Comparison of ENCODE assay signal across 8 mouse cellular contexts in the genomic region with DNA sequence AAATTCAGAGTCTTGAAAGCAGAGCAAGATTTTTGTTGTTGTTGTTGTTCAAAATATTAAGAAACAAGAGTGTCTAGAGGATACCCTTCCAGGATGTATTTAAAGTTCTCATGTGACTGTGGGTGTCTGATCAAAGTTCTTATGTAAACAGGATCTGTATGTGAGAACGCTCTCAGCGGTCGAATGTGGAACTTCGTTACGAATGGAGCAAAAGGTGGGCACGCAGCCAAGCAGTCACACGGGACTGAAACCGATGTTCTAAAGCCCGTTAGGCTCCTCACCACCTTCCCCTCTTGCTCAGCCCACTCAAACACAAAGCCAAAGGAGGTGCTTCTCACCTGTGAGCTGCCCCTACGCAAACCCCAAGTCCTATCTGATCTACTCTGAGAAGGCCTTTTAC.
DNase-seq lines count a peak whose midpoint lies in the region; ATAC-seq and TF ChIP-seq lines count a peak whose summit lies in the region.

No protein-coding gene starts in this region.

- no peaks in the 10 kb centered on the region for H3K27me3 ChIP-seq in midbrain, embryonic 14.5 days (ENCODE audit: control insufficient read depth, insufficient read depth, low read length)
- H3K27me3 ChIP-seq in midbrain, embryonic 15.5 days (replicated peaks) = no peaks in the 10 kb centered on the region
- no peaks in the 10 kb centered on the region for H3K27me3 ChIP-seq in heart, embryonic 12.5 days (replicated peaks)

- no peak overlapping the region for H3K27ac ChIP-seq in midbrain, embryonic 14.5 days (replicated peaks; ENCODE audit: low read depth, low read length)
- H3K27ac ChIP-seq in midbrain, embryonic 15.5 days = no peak overlapping the region
- H3K27ac ChIP-seq in heart, embryonic 12.5 days (ENCODE audit: poor library complexity, severe bottlenecking) = no peak overlapping the region

- H3K4me1 ChIP-seq in midbrain, embryonic 14.5 days (ENCODE audit: control insufficient read depth, insufficient read depth, low read length) = no peaks in the 10 kb centered on the region
- no peaks in the 10 kb centered on the region for H3K4me1 ChIP-seq in midbrain, embryonic 15.5 days
- H3K4me1 ChIP-seq in heart, embryonic 12.5 days (replicated peaks) = peaks cover 18% of the 10 kb centered on the region
- peaks cover 9% of the 10 kb centered on the region for H3K4me1 ChIP-seq in lung, adult 2 months (ENCODE audit: control insufficient read depth, insufficient read depth, low read length)

- DNase-seq in midbrain, embryonic 14.5 days = peak; percentile 50
- DNase-seq in cerebellum, postnatal 25 days = peak; percentile 35 to 66
- DNase-seq in kidney, postnatal 10 days = peak; percentile 86
- peak; percentile 58 for DNase-seq in lung, adult 2 months
- peak; percentile 35 for DNase-seq in spleen, adult 12 weeks (ENCODE audit: low spot score)
- no peak for DNase-seq in embryo, embryonic 9.5 days (ENCODE audit: extremely low spot score)

- peak; percentile 43; the same call in 1 of the 2 replicates for TF ChIP-seq CTCF in lung, adult 2 months (IDR thresholded peaks at IDR 0.05; ENCODE audit: insufficient read depth, low read length)

- H3K36me3 ChIP-seq in midbrain, embryonic 14.5 days (ENCODE audit: control insufficient read depth, insufficient read depth, low read length) = no peaks in the 10 kb centered on the region
- no peaks in the 10 kb centered on the region for H3K36me3 ChIP-seq in midbrain, embryonic 15.5 days (replicated peaks)
- no peaks in the 10 kb centered on the region for H3K36me3 ChIP-seq in heart, embryonic 12.5 days

- H3K4me2 ChIP-seq in midbrain, embryonic 14.5 days (ENCODE audit: low read length) = no peak overlapping the region
- H3K4me2 ChIP-seq in midbrain, embryonic 15.5 days = no peak overlapping the region
- peak overlapping the region; percentile 53 for H3K4me2 ChIP-seq in heart, embryonic 12.5 days

- 79% methylated on average over 10 of the region's 10 CpGs for WGBS in midbrain, embryonic 14.5 days
- WGBS in midbrain, embryonic 15.5 days = 67% methylated on average over 10 of the region's 10 CpGs
- 34% methylated on average over 10 of the region's 10 CpGs for WGBS in heart, embryonic 12.5 days
- WGBS in lung, adult 2 months = 8% methylated on average over 10 of the region's 10 CpGs

- no peak overlapping the region for H3K9ac ChIP-seq in midbrain, embryonic 14.5 days (replicated peaks; ENCODE audit: low read length)
- no peak overlapping the region for H3K9ac ChIP-seq in midbrain, embryonic 15.5 days
- no peak overlapping the region for H3K9ac ChIP-seq in heart, embryonic 12.5 days

- no peak overlapping the region for H3K4me3 ChIP-seq in midbrain, embryonic 14.5 days (replicated peaks; ENCODE audit: low read depth, low read length)
- no peak overlapping the region for H3K4me3 ChIP-seq in midbrain, embryonic 15.5 days
- H3K4me3 ChIP-seq in heart, embryonic 12.5 days = no peak overlapping the region
- H3K4me3 ChIP-seq in lung, adult 2 months (replicated peaks; ENCODE audit: extremely low read depth, low read depth, low read length) = peak overlapping the region; percentile 13

- no peak for ATAC-seq in midbrain, embryonic 14.5 days (ENCODE audit: low FRiP score, low TSS enrichment)
- no peak for ATAC-seq in midbrain, embryonic 15.5 days (replicated peaks)
- ATAC-seq in heart, embryonic 12.5 days (ENCODE audit: insufficient number of reproducible peaks, low FRiP score) = 0 out of 2 replicates have a peak, but pooled peaks have one; percentile 33

- H3K9me3 ChIP-seq in midbrain, embryonic 14.5 days (ENCODE audit: control insufficient read depth, low read length) = no peaks in the 10 kb centered on the region
- no peaks in the 10 kb centered on the region for H3K9me3 ChIP-seq in midbrain, embryonic 15.5 days
- H3K9me3 ChIP-seq in heart, embryonic 12.5 days (replicated peaks) = no peaks in the 10 kb centered on the region

- TF ChIP-seq POLR2A in lung, adult 2 months (IDR thresholded peaks at IDR 0.05; ENCODE audit: borderline replicate concordance, extremely low read depth, low read depth, low read length) = no peak
